Mouse (Mus musculus) bone marrow, adult 2 months (tissue): ENCODE measurements around the gene Tln2.

Source experiments
- CTCF ChIP-seq: fragments of 200-500 bp; IDR thresholded peaks from 2 replicates; pipeline ENCODE4 v1.5.1; 2011; ENCODE audit warnings: low read length, control low read depth; ENCODE audit not compliant: control insufficient read depth, insufficient read depth
- POLR2A ChIP-seq: fragments of 200-500 bp; IDR thresholded peaks from 2 replicates; pipeline ENCODE4 v1.6.1; 2011; ENCODE audit warnings: low read depth, mild to moderate bottlenecking, control low read depth, low read length, borderline replicate concordance; ENCODE audit not compliant: control insufficient read depth

DNA sequence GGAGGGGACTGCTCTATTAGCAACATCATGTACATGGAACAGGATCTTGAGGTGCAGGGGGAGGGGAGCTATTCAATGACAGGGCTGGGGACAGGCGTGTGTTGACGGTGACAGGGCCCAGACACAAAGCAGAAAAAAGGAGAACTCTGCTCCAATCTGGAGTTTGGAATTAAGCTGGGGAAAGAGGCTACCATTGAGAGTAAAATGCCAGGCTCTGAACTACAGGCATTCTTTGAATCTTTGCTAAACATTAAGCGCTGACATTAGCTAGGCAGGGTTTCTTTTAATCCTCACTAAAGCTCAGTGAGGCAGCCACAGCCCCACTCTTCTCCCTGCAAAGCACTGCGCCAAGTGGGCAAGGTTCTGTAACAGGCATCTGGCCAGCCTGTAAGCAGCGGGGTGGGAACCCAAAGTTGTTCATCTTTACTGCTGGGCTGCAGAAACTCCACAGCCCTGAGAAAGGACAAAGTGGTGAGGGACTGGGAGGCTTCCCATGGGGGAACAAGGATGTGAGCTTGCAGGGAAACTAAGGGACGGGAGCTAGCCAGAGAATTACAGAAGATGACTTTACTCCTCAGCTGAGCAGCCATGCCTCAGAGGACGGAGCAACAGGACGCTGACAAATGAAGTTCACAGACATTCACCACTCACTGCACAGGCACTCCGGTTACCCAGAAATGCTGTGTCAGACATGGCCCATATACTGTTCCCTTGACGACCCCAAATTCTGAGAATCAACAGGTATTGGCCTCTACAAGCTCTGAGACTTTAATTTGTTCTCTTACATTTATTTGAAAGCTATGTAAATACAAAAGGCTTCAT is 124.0 kb downstream of the Tln2 start:
- TF ChIP-seq POLR2A (no peak), CTCF (no peak)
